Mouse (Mus musculus) liver, adult (tissue): Measurements from ENCODE around the gene Zfp598.
A peak's percentile ranks its signal among the peaks of the same experiment; 100 is the strongest.

Experiments used
- GATA4 ChIP-seq: IDR thresholded peaks from 2 replicates; pipeline ENCODE4 v1.6.1; 2014; ENCODE audit warnings: mild to moderate bottlenecking, low read length; ENCODE audit not compliant: insufficient replicate concordance

The Zfp598 gene

GRCm38 (mm10) chr17:24699473-24699872, 30.0 kb downstream of the Zfp598 start:
- TF ChIP-seq GATA4, result no peak

- TF ChIP-seq GATA4, result no peak
Observed at GRCm38 (mm10) chr17:24701251-24701650, 31.8 kb downstream of the Zfp598 start.

GRCm38 (mm10) chr17:24705821-24706220, 36.3 kb downstream of the Zfp598 start:
- no peak for TF ChIP-seq GATA4

- peak; percentile 11; the same call in 1 of the 2 replicates for TF ChIP-seq GATA4
Observed at GRCm38 (mm10) chr17:24706982-24707800, 37.7 kb downstream of the Zfp598 start, which contains the start of gene Tbl3. TSS of gene Tbl3 (minus strand) at chr17:24707660.

- TF ChIP-seq GATA4, result no peak
Observed at GRCm38 (mm10) chr17:24707801-24708425, 38.4 kb downstream of the Zfp598 start.

GRCm38 (mm10) chr17:24708646-24709045, 39.2 kb downstream of the Zfp598 start:
- TF ChIP-seq GATA4, result no peak

GRCm38 (mm10) chr17:24715556-24715955, 46.1 kb downstream of the Zfp598 start:
- TF ChIP-seq GATA4, result no peak

GRCm38 (mm10) chr17:24716166-24716682, 46.7 kb downstream of the Zfp598 start:
- no peak for TF ChIP-seq GATA4

- TF ChIP-seq GATA4, result no peak
Observed at GRCm38 (mm10) chr17:24717943-24718342, 48.5 kb downstream of the Zfp598 start, which contains the start of the genes Rnf151 and Rps2. TSS of gene Rnf151 (minus strand) at chr17:24718063. TSS of gene Rps2 (plus strand) at chr17:24718116.

GRCm38 (mm10) chr17:24719494-24720222, 50.2 kb downstream of the Zfp598 start:
- TF ChIP-seq GATA4, result no peak

GRCm38 (mm10) chr17:24722220-24722924, 52.9 kb downstream of the Zfp598 start:
- TF ChIP-seq GATA4, result no peak

GRCm38 (mm10) chr17:24723122-24723880, 53.8 kb downstream of the Zfp598 start:
- no peak for TF ChIP-seq GATA4

GRCm38 (mm10) chr17:24723881-24724180, 54.3 kb downstream of the Zfp598 start:
- TF ChIP-seq GATA4, result no peak

- no peak for TF ChIP-seq GATA4
Observed at GRCm38 (mm10) chr17:24724184-24724583, 54.7 kb downstream of the Zfp598 start, which contains the start of gene Ndufb10. TSS of gene Ndufb10 (minus strand) at chr17:24724478.
